In genomic region chr6:7692884-7693585, GRCm38 (mm10) we compare ENCODE assay signal across 8 mouse cellular contexts. TPM values are rescaled to one million over a fixed set of nuclear protein-coding genes. Genes with fewer than 3 reads are reported as not detected.
DNase-seq lines count a peak whose midpoint lies in the region; ATAC-seq and TF ChIP-seq lines count a peak whose summit lies in the region.

TSS of gene Asns (minus strand) at chr6:7693254.

- H3K4me3 ChIP-seq in embryonic fibroblast, embryonic 13.5 days (ENCODE audit: insufficient read depth, low read length), result peak within 1 kb of the TSS; percentile 94
- H3K4me3 ChIP-seq in heart, embryonic 11.5 days (ENCODE audit: low read depth, low read length), result peak within 1 kb of the TSS; percentile 78
- H3K4me3 ChIP-seq in kidney, embryonic 15.5 days (replicated peaks), result peak within 1 kb of the TSS; percentile 71
- H3K4me3 ChIP-seq in limb, embryonic 15.5 days, result peak within 1 kb of the TSS; percentile 72
- peak within 1 kb of the TSS; percentile 79 for H3K4me3 ChIP-seq in midbrain, postnatal 0 days (ENCODE audit: low read depth, low read length)

- ATAC-seq in heart, embryonic 11.5 days (replicated peaks; ENCODE audit: insufficient number of reproducible peaks, low FRiP score, low TSS enrichment), result peak; percentile 96
- peak; percentile 97 for ATAC-seq in kidney, embryonic 15.5 days (replicated peaks; ENCODE audit: low FRiP score)
- peak; percentile 85 for ATAC-seq in limb, embryonic 15.5 days (ENCODE audit: insufficient number of reproducible peaks, low FRiP score, low TSS enrichment, low read depth)
- ATAC-seq in midbrain, postnatal 0 days (ENCODE audit: low FRiP score), result peak; percentile 95

- no peaks in the 10 kb centered on the region for H3K27me3 ChIP-seq in heart, embryonic 11.5 days (ENCODE audit: control insufficient read depth, insufficient read depth, low read length)
- H3K27me3 ChIP-seq in kidney, embryonic 15.5 days, result 0 out of 2 replicates have a peak, but pooled peaks cover 4% of the 10 kb centered on the region
- no peaks in the 10 kb centered on the region for H3K27me3 ChIP-seq in limb, embryonic 15.5 days
- no peaks in the 10 kb centered on the region for H3K27me3 ChIP-seq in midbrain, postnatal 0 days (ENCODE audit: insufficient read depth, low read length)

- under 1% methylated on average over 51 of the region's 51 CpGs for WGBS in heart, embryonic 11.5 days (ENCODE audit: insufficient replicate concordance)
- WGBS in kidney, embryonic 15.5 days, result under 1% methylated on average over 51 of the region's 51 CpGs
- WGBS in limb, embryonic 15.5 days, result under 1% methylated on average over 51 of the region's 51 CpGs
- WGBS in midbrain, postnatal 0 days, result under 1% methylated on average over 51 of the region's 51 CpGs

- H3K9me3 ChIP-seq in heart, embryonic 11.5 days (replicated peaks; ENCODE audit: control insufficient read depth, low read length), result no peaks in the 10 kb centered on the region
- H3K9me3 ChIP-seq in kidney, embryonic 15.5 days (replicated peaks), result no peaks in the 10 kb centered on the region
- H3K9me3 ChIP-seq in limb, embryonic 15.5 days, result no peaks in the 10 kb centered on the region
- H3K9me3 ChIP-seq in midbrain, postnatal 0 days (ENCODE audit: low read length), result no peaks in the 10 kb centered on the region

- TF ChIP-seq CTCF in embryonic fibroblast, embryonic 13.5 days (IDR thresholded peaks at IDR 0.05; ENCODE audit: borderline replicate concordance, insufficient read depth, low read length), result peak; percentile 41; the same call in 1 of the 2 replicates
- peak; percentile 62 for TF ChIP-seq CTCF in midbrain, postnatal 0 days (IDR thresholded peaks at IDR 0.05)

- no peaks in the 10 kb centered on the region; the same call in 1 of the 2 replicates for H3K4me1 ChIP-seq in embryonic fibroblast, embryonic 13.5 days (ENCODE audit: control insufficient read depth, insufficient read depth, low read length)
- H3K4me1 ChIP-seq in heart, embryonic 11.5 days (ENCODE audit: control insufficient read depth, insufficient read depth, low read length), result no peaks in the 10 kb centered on the region; the same call in 1 of the 2 replicates
- peaks cover 9% of the 10 kb centered on the region; the same call in 1 of the 2 replicates for H3K4me1 ChIP-seq in kidney, embryonic 15.5 days
- peaks cover 9% of the 10 kb centered on the region; the same call in 1 of the 2 replicates for H3K4me1 ChIP-seq in limb, embryonic 15.5 days
- no peaks in the 10 kb centered on the region for H3K4me1 ChIP-seq in midbrain, postnatal 0 days (ENCODE audit: insufficient read depth, low read length)

- TF ChIP-seq POLR2A in embryonic fibroblast, embryonic 13.5 days (IDR thresholded peaks at IDR 0.05; ENCODE audit: low read depth, low read length), result peak; percentile 89

- peak within 1 kb of the TSS; percentile 80 for H3K9ac ChIP-seq in heart, embryonic 11.5 days (ENCODE audit: low read depth, low read length)
- peak within 1 kb of the TSS; percentile 67 for H3K9ac ChIP-seq in kidney, embryonic 15.5 days
- H3K9ac ChIP-seq in limb, embryonic 15.5 days, result peak within 1 kb of the TSS; percentile 55
- H3K9ac ChIP-seq in midbrain, postnatal 0 days (replicated peaks; ENCODE audit: low read length, poor library complexity, severe bottlenecking), result peak within 1 kb of the TSS; percentile 76

- peak within 1 kb of the TSS; percentile 85 for H3K4me2 ChIP-seq in heart, embryonic 11.5 days
- H3K4me2 ChIP-seq in kidney, embryonic 15.5 days, result peak within 1 kb of the TSS; percentile 99
- H3K4me2 ChIP-seq in limb, embryonic 15.5 days, result peak within 1 kb of the TSS; percentile 95
- H3K4me2 ChIP-seq in midbrain, postnatal 0 days (ENCODE audit: low read depth, low read length, poor library complexity, severe bottlenecking), result peak within 1 kb of the TSS; percentile 86

- peak; percentile 66 to 67 for DNase-seq in B cell, adult 2 months
- DNase-seq in brain, adult 2 months (ENCODE audit: low read depth, low spot score), result peak; percentile 96
- peak; percentile 88 for DNase-seq in midbrain, postnatal 0 days (ENCODE audit: low spot score)
- peak; percentile 85 to 91 for DNase-seq in spleen, postnatal 10 days (ENCODE audit: low spot score in 2 of 2)

- peak within 1 kb of the TSS; percentile 32; the same call in 1 of the 2 replicates for H3K27ac ChIP-seq in embryonic fibroblast, embryonic 13.5 days (ENCODE audit: insufficient read depth, low read length)
- 0 out of 2 replicates have a peak within 1 kb of the TSS, but pooled peaks have one; percentile 51 for H3K27ac ChIP-seq in heart, embryonic 11.5 days (ENCODE audit: low read depth, low read length)
- H3K27ac ChIP-seq in kidney, embryonic 15.5 days, result peak within 1 kb of the TSS; percentile 45; the same call in 1 of the 2 replicates
- H3K27ac ChIP-seq in limb, embryonic 15.5 days, result peak within 1 kb of the TSS; percentile 54; the same call in 1 of the 2 replicates
- peak within 1 kb of the TSS; percentile 71 for H3K27ac ChIP-seq in midbrain, postnatal 0 days (ENCODE audit: low read depth, low read length)

- H3K36me3 ChIP-seq in heart, embryonic 11.5 days (ENCODE audit: control insufficient read depth, insufficient read depth, low read length), result no peaks in the 10 kb centered on the region
- H3K36me3 ChIP-seq in kidney, embryonic 15.5 days, result no peaks in the 10 kb centered on the region
- no peaks in the 10 kb centered on the region for H3K36me3 ChIP-seq in limb, embryonic 15.5 days
- H3K36me3 ChIP-seq in midbrain, postnatal 0 days (ENCODE audit: insufficient read depth, low read length), result no peaks in the 10 kb centered on the region

RNA-seq across cellular contexts. Expression of gene Asns, which starts in this region (rescaled TPM):
- polyA plus RNA-seq in embryonic fibroblast, embryonic 13.5 days (2011; ENCODE audit: insufficient read length, low read depth, missing spikeins), result 257 and 284 TPM in 2 replicates
- polyA plus RNA-seq in heart, embryonic 11.5 days (2014; fragmentation: Nextera tagmentation; extraction: Ambion mirVana), result 43.7 and 56.2 TPM in 2 replicates
- polyA plus RNA-seq in kidney, embryonic 15.5 days (2015; fragmentation: Nextera tagmentation; extraction: Ambion mirVana), result 32.8 and 38.1 TPM in 2 replicates
- polyA plus RNA-seq in limb, embryonic 15.5 days (2015; fragmentation: Nextera tagmentation; extraction: Ambion mirVana), result 51.5 and 66.1 TPM in 2 replicates
- 88.7 and 93.0 TPM in 2 replicates for total RNA-seq in midbrain, postnatal 0 days (2014; rRNA removed)
- 130 and 132 TPM in 2 replicates for polyA plus RNA-seq in midbrain, postnatal 0 days (2015; fragmentation: Nextera tagmentation; extraction: Ambion mirVana)

Comparison
In these comparisons a context has a peak if more than half of its experiments do, and no peak if none do; other contexts are left out.
1. Peak in every context shown above with its lines: DNase-seq, ATAC-seq, H3K4me3 ChIP-seq and H3K27ac ChIP-seq.